Mouse (Mus musculus) midbrain, embryonic 16.5 days (tissue): ENCODE measurements around the gene Baz2b. TPM values are rescaled to one million over a fixed set of nuclear protein-coding genes. Genes with fewer than 3 reads are reported as not detected.
A peak's percentile ranks its signal among the peaks of the same experiment; 100 is the strongest.

ENCODE experiments used
- ATAC-seq: fragments of 200-750 bp; cut with Nextera tagmentation; 2 replicates; pipeline ENCODE4 v1.8.0; 2017; ENCODE audit warnings: moderate TSS enrichment
- H3K27ac ChIP-seq: fragments of 300-500 bp; sonication (generic); 2 replicates; pipeline ENCODE4 v1.5.1; 2014; ENCODE audit warnings: mild to moderate bottlenecking, low read length, mixed read lengths
- H3K27me3 ChIP-seq: fragments of 300-500 bp; sonication (generic); 2 replicates; pipeline ENCODE4 v1.6.1; 2014; ENCODE audit warnings: low read depth, low read length, mixed read lengths; ENCODE audit not compliant: control insufficient read depth, insufficient read depth
- H3K36me3 ChIP-seq: fragments of 300-500 bp; sonication (generic); 2 replicates; pipeline ENCODE4 v1.6.1; 2014; ENCODE audit warnings: mild to moderate bottlenecking, low read length, moderate library complexity, mixed read lengths; ENCODE audit not compliant: control insufficient read depth, insufficient read depth
- H3K4me1 ChIP-seq: fragments of 300-500 bp; sonication (generic); 2 replicates; pipeline ENCODE4 v1.6.1; 2014; ENCODE audit warnings: mild to moderate bottlenecking, low read length, mixed read lengths; ENCODE audit not compliant: control insufficient read depth, insufficient read depth
- H3K4me2 ChIP-seq: fragments of 300-500 bp; sonication (generic); 2 replicates; pipeline ENCODE4 v1.6.1; 2014; ENCODE audit warnings: mild to moderate bottlenecking, low read length, mixed read lengths
- H3K4me3 ChIP-seq: fragments of 300-500 bp; sonication (generic); 2 replicates; pipeline ENCODE4 v1.5.1; 2014; ENCODE audit warnings: low read depth, mild to moderate bottlenecking, low read length, moderate library complexity, mixed read lengths
- H3K9ac ChIP-seq: fragments of 300-500 bp; sonication (generic); 2 replicates; pipeline ENCODE4 v1.6.1; 2014; ENCODE audit warnings: low read depth, low read length, mixed read lengths
- H3K9me3 ChIP-seq: fragments of 300-500 bp; sonication (generic); replicated peaks from 2 replicates; pipeline ENCODE4 v1.6.1; 2014; ENCODE audit warnings: mild to moderate bottlenecking, low read length, mixed read lengths; ENCODE audit not compliant: control insufficient read depth, poor library complexity, severe bottlenecking
- WGBS: fragments of 180-500 bp; shearing (Covaris S2); extraction: QIAGEN DNeasy Blood & Tissue Kit; methylation state at CpG from one replicate; pipeline ENCODE4 v1.1.7; 2014; 5-methylcytosine and 5-hydroxymethylcytosine counted together
- polyA plus RNA-seq: library from polyadenylated mRNA; unstranded; fragments of >200 nt; fragmentation: Nextera tagmentation; extraction: Ambion mirVana; gene quantifications from 2 replicates; pipeline ENCODE4 v1.2.1, GENCODE M21; 2015

Baz2b gene
- polyA plus RNA-seq, 1 experiment from 2014 or later = 75.3 TPM

DNA sequence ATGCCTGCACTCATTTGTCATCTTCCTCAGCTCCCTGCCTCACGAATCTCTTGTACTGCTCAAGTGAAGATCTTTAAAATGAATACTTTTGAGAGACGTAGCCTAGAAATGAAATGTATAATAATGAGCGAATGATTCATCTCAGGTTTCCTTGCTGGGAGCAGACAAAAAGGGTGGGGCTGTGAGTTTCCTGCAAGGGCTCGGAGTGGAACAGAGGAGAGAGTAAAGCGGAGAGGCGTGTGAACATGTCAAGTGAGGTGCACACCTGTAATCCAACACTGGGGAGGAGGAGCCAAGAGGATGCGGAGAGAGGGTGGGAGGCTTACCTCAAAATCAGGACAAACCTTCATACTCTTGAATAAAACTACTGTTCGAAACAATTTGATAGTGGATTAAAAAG, 312.8 kb downstream of the Baz2b start:
- Histone ChIP-seq H3K4me1 (no peaks in the 10 kb centered on the region), H3K27ac (no peak overlapping the region), H3K9ac (no peak overlapping the region), H3K4me3 (no peak overlapping the region), H3K27me3 (no peaks in the 10 kb centered on the region), H3K9me3 (no peaks in the 10 kb centered on the region), H3K36me3 (0 out of 2 replicates have a peak, but pooled peaks cover 2% of the 10 kb centered on the region), H3K4me2 (no peak overlapping the region)
- 82% methylated on average over 8 of the region's 8 CpGs for WGBS
- no peak for ATAC-seq

DNA sequence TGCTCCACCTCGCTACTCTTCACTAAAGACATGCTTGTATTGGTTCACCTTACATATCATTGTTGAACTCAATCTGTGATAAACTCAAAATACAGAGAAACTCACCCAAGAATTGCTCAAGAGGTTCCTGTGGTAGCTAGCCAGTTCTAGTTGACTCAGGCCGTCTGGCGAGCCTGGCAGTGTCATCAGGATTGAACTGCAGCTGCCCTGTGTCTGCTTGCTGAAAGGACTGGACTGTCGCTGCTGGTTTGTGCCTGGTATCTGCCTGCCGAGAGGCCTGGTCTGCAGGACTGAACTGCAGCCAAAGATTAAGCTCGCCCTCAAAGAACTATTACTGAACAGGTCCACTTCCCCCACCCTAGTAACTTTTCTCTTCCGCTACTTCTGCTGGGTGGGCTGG, 313.2 kb downstream of the Baz2b start:
- H3K27ac ChIP-seq = no peak overlapping the region
- no peaks in the 10 kb centered on the region for H3K4me1 ChIP-seq
- H3K36me3 ChIP-seq = 0 out of 2 replicates have a peak, but pooled peaks cover 2% of the 10 kb centered on the region
- H3K9ac ChIP-seq = no peak overlapping the region
- H3K4me2 ChIP-seq = no peak overlapping the region
- no peaks in the 10 kb centered on the region for H3K9me3 ChIP-seq
- H3K27me3 ChIP-seq = no peaks in the 10 kb centered on the region
- H3K4me3 ChIP-seq = no peak overlapping the region
- 86% methylated on average over 7 of the region's 7 CpGs for WGBS
- no peak for ATAC-seq

DNA sequence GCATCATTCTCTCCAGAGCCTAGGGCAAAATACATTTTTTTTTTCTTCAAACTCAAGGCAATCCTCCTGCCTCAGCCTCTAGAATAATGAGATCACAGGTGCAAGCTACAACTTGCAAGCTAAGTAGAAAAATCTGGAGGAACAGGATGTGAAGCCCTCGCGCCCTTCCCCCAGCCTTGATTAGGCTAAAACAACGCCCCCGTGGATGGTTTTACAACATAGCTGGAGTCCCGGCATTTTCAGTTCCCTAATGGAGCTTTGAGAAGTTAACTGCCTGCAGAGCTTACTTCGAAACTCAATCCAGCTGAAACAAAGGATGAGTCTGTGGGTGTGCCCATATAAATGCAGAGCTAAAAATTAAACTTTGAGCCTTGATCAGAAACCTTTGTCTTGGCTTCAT, 319.9 kb downstream of the Baz2b start:
- ATAC-seq = no peak
- WGBS = 88% methylated on average over 6 of the region's 6 CpGs
- H3K27me3 ChIP-seq = no peaks in the 10 kb centered on the region

DNA sequence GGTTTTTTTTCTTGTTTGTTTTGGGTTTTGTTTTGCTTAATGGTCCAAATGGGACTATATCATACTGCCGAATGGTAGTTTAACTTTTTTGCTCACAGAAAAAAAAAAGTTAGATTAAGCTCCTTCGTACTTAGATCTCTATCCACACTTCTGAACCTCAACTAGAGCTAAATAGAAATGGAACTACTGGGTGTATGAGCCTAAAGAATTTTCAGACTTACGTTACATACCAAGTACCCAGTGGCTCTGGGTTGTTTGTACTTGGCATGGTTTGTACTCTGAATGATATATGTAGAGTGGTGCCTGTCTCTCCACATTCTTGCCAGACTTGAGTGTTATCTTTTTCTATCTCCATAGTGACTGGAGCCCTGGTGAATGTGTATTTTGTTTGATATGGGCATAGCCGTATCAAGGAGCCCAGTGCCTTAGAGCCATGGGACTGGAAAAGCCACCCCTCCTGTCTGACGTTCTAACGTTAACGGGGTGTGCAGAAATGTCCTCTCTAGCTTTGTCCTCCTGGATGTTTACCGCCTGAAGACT, 326.8 kb downstream of the Baz2b start:
- Histone ChIP-seq H3K4me3 (peak overlapping the region; percentile 85), H3K36me3 (no peaks in the 10 kb centered on the region), H3K9ac (no peak overlapping the region), H3K4me1 (no peaks in the 10 kb centered on the region), H3K27me3 (no peaks in the 10 kb centered on the region), H3K27ac (no peak overlapping the region), H3K4me2 (peak overlapping the region; percentile 84), H3K9me3 (no peaks in the 10 kb centered on the region)
- peak; percentile 27 for ATAC-seq
- 75% methylated on average over 8 of the region's 8 CpGs for WGBS

More for the DNA sequence above, 319.9 kb downstream of the Baz2b start:
- Histone ChIP-seq H3K4me2 (no peak overlapping the region), H3K27ac (no peak overlapping the region), H3K9ac (no peak overlapping the region), H3K4me3 (no peak overlapping the region), H3K9me3 (no peaks in the 10 kb centered on the region), H3K4me1 (no peaks in the 10 kb centered on the region), H3K36me3 (no peaks in the 10 kb centered on the region)

DNA sequence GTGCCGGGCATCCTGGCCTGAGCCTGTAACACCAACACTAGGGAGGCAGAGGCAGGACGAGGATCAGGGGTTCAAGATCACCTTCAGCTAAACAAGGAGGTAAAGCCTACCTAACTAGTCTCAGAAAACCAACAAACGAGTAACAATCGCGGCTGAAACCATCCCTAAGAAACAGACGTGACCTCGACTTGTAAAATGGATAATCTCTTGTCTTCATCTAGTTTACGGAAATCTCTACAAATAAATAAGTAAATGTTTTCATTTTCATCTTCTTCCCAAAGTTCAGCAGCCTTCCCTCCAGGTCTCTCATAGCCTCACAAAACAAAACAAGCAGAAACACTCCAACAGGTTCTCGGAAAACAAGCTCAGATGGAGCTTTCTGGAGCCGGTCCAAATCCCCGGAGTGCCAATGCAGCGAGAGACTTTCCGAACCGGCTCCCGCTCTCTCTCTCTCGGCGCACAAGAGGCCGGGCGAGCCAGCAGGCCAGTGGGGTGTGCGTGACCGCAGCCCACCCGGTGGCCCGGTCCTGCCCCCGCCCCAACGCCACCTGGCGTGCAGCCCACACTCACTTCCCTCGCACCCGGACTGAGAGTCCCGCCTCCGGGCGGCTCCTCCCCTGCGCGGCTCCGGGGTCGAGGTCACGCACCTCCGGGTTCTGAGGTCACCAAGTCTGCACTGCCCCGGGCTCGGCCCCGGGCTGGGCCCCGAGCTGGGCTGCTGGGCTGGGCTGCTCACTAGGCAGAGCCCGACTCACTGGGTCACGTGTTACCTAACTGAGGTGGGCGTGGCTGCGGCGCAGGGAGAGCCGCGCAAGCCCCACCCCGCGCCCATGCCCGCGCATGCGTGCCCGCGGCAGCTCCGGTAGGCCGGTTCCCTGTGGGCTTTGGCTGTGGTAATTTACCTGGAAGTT, 327.6 kb downstream of the Baz2b start, which contains the start of gene Wdsub1:
TSS of gene Wdsub1 (minus strand) at position 761 of the 911 bp plus-strand sequence.
- Histone ChIP-seq H3K27me3 (no peaks in the 10 kb centered on the region), H3K4me1 (no peaks in the 10 kb centered on the region), H3K27ac (peak within 1 kb of the TSS; percentile 66; the same call in 1 of the 2 replicates)

DNA sequence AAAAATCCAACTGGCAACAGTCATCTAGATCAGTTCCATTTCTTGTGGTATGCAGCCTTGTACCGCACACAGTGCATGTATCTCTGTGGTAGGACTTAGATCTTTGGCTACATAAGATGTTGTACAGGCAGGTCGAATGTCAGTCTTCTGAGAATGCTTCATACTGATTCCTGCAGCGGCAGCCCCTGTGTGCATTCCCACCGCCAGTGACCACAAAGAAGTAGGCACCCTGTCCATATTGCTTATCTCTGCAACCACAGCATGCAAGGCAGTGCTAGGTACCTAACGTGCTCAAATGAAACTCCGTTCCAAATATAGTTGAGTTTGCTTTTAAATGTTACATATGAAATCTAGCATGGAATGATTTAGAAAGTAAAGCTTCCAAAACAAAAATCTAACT, 328.2 kb downstream of the Baz2b start:
- Histone ChIP-seq H3K4me2 (peak overlapping the region; percentile 84), H3K27ac (no peak overlapping the region), H3K36me3 (no peaks in the 10 kb centered on the region), H3K4me1 (no peaks in the 10 kb centered on the region), H3K9me3 (no peaks in the 10 kb centered on the region), H3K4me3 (peak overlapping the region; percentile 85; the same call in 1 of the 2 replicates), H3K27me3 (no peaks in the 10 kb centered on the region), H3K9ac (no peak overlapping the region)
- ATAC-seq = no peak
- WGBS = 79% methylated on average over 6 of the region's 6 CpGs

More for the DNA sequence above, 327.6 kb downstream of the Baz2b start, which contains the start of gene Wdsub1:
- no peaks in the 10 kb centered on the region for H3K36me3 ChIP-seq
- peak within 1 kb of the TSS; percentile 84 for H3K4me2 ChIP-seq
- peak within 1 kb of the TSS; percentile 82 for H3K9ac ChIP-seq
- peak within 1 kb of the TSS; percentile 85 for H3K4me3 ChIP-seq
- 5% methylated on average over 56 of the region's 57 CpGs for WGBS
- peak; percentile 93 for ATAC-seq
- H3K9me3 ChIP-seq = no peaks in the 10 kb centered on the region

DNA sequence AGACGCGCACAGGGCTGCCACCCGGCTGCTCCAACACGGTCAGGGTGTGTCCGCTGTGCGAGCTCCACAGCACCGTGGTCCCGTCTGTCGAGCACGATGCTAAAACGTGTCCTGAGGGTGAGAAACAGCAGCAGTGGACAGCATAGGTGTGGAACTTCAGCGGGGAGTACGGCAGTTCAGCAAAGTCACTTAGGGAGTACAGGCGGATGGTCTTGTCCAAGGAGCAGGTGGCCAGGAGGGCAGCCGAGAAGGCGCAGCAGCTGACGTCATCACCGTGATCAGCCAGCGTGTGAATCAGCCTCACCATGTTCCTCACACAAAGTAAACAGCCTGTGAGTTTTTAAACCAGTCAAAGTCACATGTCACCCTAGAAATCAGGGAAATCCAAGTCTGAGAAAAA, 331.4 kb downstream of the Baz2b start:
- Histone ChIP-seq H3K27me3 (no peaks in the 10 kb centered on the region), H3K27ac (no peak overlapping the region), H3K4me2 (no peak overlapping the region), H3K4me1 (no peaks in the 10 kb centered on the region), H3K4me3 (no peak overlapping the region), H3K9me3 (no peaks in the 10 kb centered on the region), H3K9ac (no peak overlapping the region), H3K36me3 (no peaks in the 10 kb centered on the region)
- ATAC-seq = no peak
- 83% methylated on average over 19 of the region's 19 CpGs for WGBS

DNA sequence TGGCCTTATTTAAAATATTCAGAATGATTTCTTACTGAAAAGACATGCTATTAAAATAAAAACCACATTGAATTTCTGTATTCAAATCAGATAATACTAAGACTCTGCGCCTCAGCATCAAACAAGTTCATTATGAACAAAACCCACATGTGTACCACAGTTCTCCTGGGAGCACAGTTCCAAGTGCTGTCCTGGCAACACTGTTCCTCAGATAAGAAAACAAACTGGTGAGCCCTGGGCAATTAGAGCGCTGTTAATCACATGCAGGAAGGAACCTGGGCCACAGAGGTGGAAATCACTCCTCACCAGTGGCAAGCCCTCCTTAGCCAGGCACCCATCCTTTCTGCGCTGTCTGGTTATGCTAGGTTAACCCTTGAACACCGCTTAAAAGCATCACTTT, 332.3 kb downstream of the Baz2b start:
- no peak overlapping the region for H3K9ac ChIP-seq
- H3K27me3 ChIP-seq = no peaks in the 10 kb centered on the region
- no peak for ATAC-seq
- no peak overlapping the region for H3K4me3 ChIP-seq
- no peak overlapping the region for H3K4me2 ChIP-seq
- 77% methylated on average over 4 of the region's 4 CpGs for WGBS
- no peaks in the 10 kb centered on the region for H3K4me1 ChIP-seq
- H3K27ac ChIP-seq = no peak overlapping the region
- no peaks in the 10 kb centered on the region for H3K36me3 ChIP-seq
- no peaks in the 10 kb centered on the region for H3K9me3 ChIP-seq

DNA sequence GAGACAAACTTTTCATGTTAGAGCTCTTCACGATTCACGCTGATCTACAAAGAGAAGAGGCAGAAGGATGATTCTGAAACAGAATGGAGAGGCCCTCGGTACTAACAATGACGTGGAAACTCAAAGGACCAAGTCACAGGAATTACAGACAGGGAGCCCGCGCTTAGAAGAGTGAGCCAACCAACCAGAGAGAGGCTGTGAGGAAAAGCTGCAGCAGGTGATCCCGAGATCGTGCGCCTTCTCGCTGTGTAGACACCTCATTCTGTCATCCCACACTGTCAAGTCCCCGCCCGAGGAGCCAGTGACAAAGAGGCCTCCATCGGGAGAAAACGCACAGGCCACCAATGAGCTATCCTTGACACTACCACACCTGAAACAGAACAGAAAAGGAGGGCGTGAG, 333.2 kb downstream of the Baz2b start:
- no peaks in the 10 kb centered on the region for H3K27me3 ChIP-seq
- H3K4me3 ChIP-seq = no peak overlapping the region
- peak; percentile 59; the same call in 1 of the 2 replicates for ATAC-seq
- no peak overlapping the region for H3K9ac ChIP-seq
- WGBS = 84% methylated on average over 15 of the region's 15 CpGs
- no peaks in the 10 kb centered on the region for H3K4me1 ChIP-seq
- no peaks in the 10 kb centered on the region for H3K36me3 ChIP-seq
- H3K4me2 ChIP-seq = no peak overlapping the region
- no peak overlapping the region for H3K27ac ChIP-seq
- H3K9me3 ChIP-seq = no peaks in the 10 kb centered on the region
